Mouse (Mus musculus) kidney, embryonic 16.5 days (tissue): ENCODE results near the gene Zc3h4. TPM values are rescaled to one million over a fixed set of nuclear protein-coding genes. Genes with fewer than 3 reads are reported as not detected.

Experiments
- ATAC-seq: fragments of 200-750 bp; cut with Nextera tagmentation; 2 replicates; pipeline ENCODE4 v1.8.0; 2017; ENCODE audit warnings: moderate TSS enrichment; ENCODE audit not compliant: low FRiP score, low TSS enrichment
- H3K27ac ChIP-seq: fragments of 300-500 bp; sonication (generic); 2 replicates; pipeline ENCODE4 v1.5.1; 2014; ENCODE audit warnings: low read length
- H3K27me3 ChIP-seq: fragments of 300-500 bp; sonication (generic); 2 replicates; pipeline ENCODE4 v1.6.1; 2014; ENCODE audit warnings: low read length, control low read depth, mixed read lengths; ENCODE audit not compliant: insufficient read depth
- H3K36me3 ChIP-seq: fragments of 300-500 bp; sonication (generic); 2 replicates; pipeline ENCODE4 v1.6.1; 2014; ENCODE audit warnings: low read length, control low read depth, mixed read lengths; ENCODE audit not compliant: insufficient read depth
- H3K4me1 ChIP-seq: fragments of 300-500 bp; sonication (generic); 2 replicates; pipeline ENCODE4 v1.6.1; 2014; ENCODE audit warnings: low read length, control low read depth, mixed read lengths; ENCODE audit not compliant: insufficient read depth
- H3K4me2 ChIP-seq: fragments of 300-500 bp; sonication (generic); replicated peaks from 2 replicates; pipeline ENCODE4 v1.6.1; 2014; ENCODE audit warnings: low read depth, low read length
- H3K4me3 ChIP-seq: fragments of 300-500 bp; sonication (generic); 2 replicates; pipeline ENCODE4 v1.5.1; 2014; ENCODE audit warnings: mild to moderate bottlenecking, low read length
- H3K9ac ChIP-seq: fragments of 300-500 bp; sonication (generic); replicated peaks from 2 replicates; pipeline ENCODE4 v1.6.1; 2014; ENCODE audit warnings: low read length
- H3K9me3 ChIP-seq: fragments of 300-500 bp; sonication (generic); 2 replicates; pipeline ENCODE4 v1.6.1; 2016; ENCODE audit warnings: low read length, control low read depth
- WGBS: fragments of 180-500 bp; shearing (Covaris S2); extraction: QIAGEN DNeasy Blood & Tissue Kit; methylation state at CpG from one replicate; pipeline ENCODE4 v1.1.7; 2014; 5-methylcytosine and 5-hydroxymethylcytosine counted together
- polyA plus RNA-seq: library from polyadenylated mRNA; unstranded; fragments of >200 nt; fragmentation: Nextera tagmentation; extraction: Ambion mirVana; gene quantifications from 2 replicates; pipeline ENCODE4 v1.2.1, GENCODE M21; 2015

Gene Zc3h4
- polyA plus RNA-seq, 1 experiment from 2014 or later = 14.8 TPM

GRCm38 (mm10) chr7:16423731-16424130, 23.0 kb downstream of the Zc3h4 start:
- Histone ChIP-seq H3K4me2 (no peak overlapping the region), H3K36me3 (peaks cover 86% of the 10 kb centered on the region), H3K27me3 (no peaks in the 10 kb centered on the region), H3K27ac (no peak overlapping the region), H3K9me3 (no peaks in the 10 kb centered on the region), H3K4me3 (no peak overlapping the region), H3K4me1 (no peaks in the 10 kb centered on the region), H3K9ac (no peak overlapping the region)
- no peak for ATAC-seq
- WGBS = 89% methylated on average over 9 of the region's 9 CpGs

- Histone ChIP-seq H3K4me2 (no peak overlapping the region), H3K4me1 (no peaks in the 10 kb centered on the region), H3K4me3 (no peak overlapping the region), H3K9me3 (no peaks in the 10 kb centered on the region), H3K27ac (no peak overlapping the region), H3K36me3 (peaks cover 90% of the 10 kb centered on the region), H3K27me3 (no peaks in the 10 kb centered on the region), H3K9ac (no peak overlapping the region)
- WGBS = 83% methylated on average over 10 of the region's 10 CpGs
- ATAC-seq = no peak
Observed at GRCm38 (mm10) chr7:16425721-16426120, 25.0 kb downstream of the Zc3h4 start.

- WGBS = 63% methylated on average over 4 of the region's 4 CpGs
- Histone ChIP-seq H3K27ac (no peak overlapping the region), H3K9me3 (no peaks in the 10 kb centered on the region), H3K4me2 (no peak overlapping the region), H3K9ac (no peak overlapping the region), H3K4me1 (no peaks in the 10 kb centered on the region), H3K36me3 (peaks cover 88% of the 10 kb centered on the region), H3K4me3 (no peak overlapping the region), H3K27me3 (no peaks in the 10 kb centered on the region)
- ATAC-seq = peak; percentile 83
Observed at GRCm38 (mm10) chr7:16426129-16426729, 25.5 kb downstream of the Zc3h4 start.

- no peaks in the 10 kb centered on the region for H3K9me3 ChIP-seq
- no peak overlapping the region for H3K9ac ChIP-seq
- WGBS = 70% methylated on average over 3 of the region's 3 CpGs
- no peaks in the 10 kb centered on the region for H3K4me1 ChIP-seq
- no peak overlapping the region for H3K4me3 ChIP-seq
- H3K27ac ChIP-seq = no peak overlapping the region
- H3K36me3 ChIP-seq = peaks cover 74% of the 10 kb centered on the region
- no peak for ATAC-seq
- H3K27me3 ChIP-seq = no peaks in the 10 kb centered on the region
- H3K4me2 ChIP-seq = no peak overlapping the region
Observed at GRCm38 (mm10) chr7:16433352-16433971, 32.8 kb downstream of the Zc3h4 start.

- Histone ChIP-seq H3K27ac (no peak overlapping the region), H3K9ac (no peak overlapping the region), H3K9me3 (no peaks in the 10 kb centered on the region), H3K4me1 (no peaks in the 10 kb centered on the region), H3K4me2 (no peak overlapping the region), H3K36me3 (peaks cover 58% of the 10 kb centered on the region), H3K27me3 (no peaks in the 10 kb centered on the region), H3K4me3 (no peak overlapping the region)
- no peak for ATAC-seq
- WGBS = 80% methylated on average over 9 of the region's 9 CpGs
Observed at GRCm38 (mm10) chr7:16435088-16435487, 34.4 kb downstream of the Zc3h4 start.

GRCm38 (mm10) chr7:16441241-16441640, 40.5 kb downstream of the Zc3h4 start:
- no peak for ATAC-seq
- Histone ChIP-seq H3K27me3 (no peaks in the 10 kb centered on the region), H3K4me3 (no peak overlapping the region), H3K4me2 (no peak overlapping the region), H3K9ac (no peak overlapping the region), H3K4me1 (no peaks in the 10 kb centered on the region), H3K36me3 (peaks cover 3% of the 10 kb centered on the region; the same call in 1 of the 2 replicates), H3K27ac (no peak overlapping the region), H3K9me3 (no peaks in the 10 kb centered on the region)

GRCm38 (mm10) chr7:16451656-16452055, 50.9 kb downstream of the Zc3h4 start:
- no peak overlapping the region for H3K27ac ChIP-seq
- H3K4me3 ChIP-seq = no peak overlapping the region
- no peak for ATAC-seq
- 82% methylated on average over 6 of the region's 6 CpGs for WGBS
- no peaks in the 10 kb centered on the region for H3K9me3 ChIP-seq
- no peaks in the 10 kb centered on the region for H3K27me3 ChIP-seq
- no peak overlapping the region for H3K4me2 ChIP-seq
- no peak overlapping the region for H3K9ac ChIP-seq
- H3K36me3 ChIP-seq = peaks cover 12% of the 10 kb centered on the region; the same call in 1 of the 2 replicates
- H3K4me1 ChIP-seq = peaks cover 6% of the 10 kb centered on the region

- ATAC-seq = peak; percentile 100
- Histone ChIP-seq H3K4me3 (peak within 1 kb of the TSS; percentile 88), H3K9me3 (no peaks in the 10 kb centered on the region), H3K4me1 (peaks cover 6% of the 10 kb centered on the region), H3K27me3 (no peaks in the 10 kb centered on the region), H3K9ac (peak within 1 kb of the TSS; percentile 76), H3K27ac (no peak within 1 kb of the TSS; the same call in 1 of the 2 replicates), H3K36me3 (peaks cover 12% of the 10 kb centered on the region; the same call in 1 of the 2 replicates), H3K4me2 (peak within 1 kb of the TSS; percentile 90)
- 1% methylated on average over 30 of the region's 30 CpGs for WGBS
Observed at GRCm38 (mm10) chr7:16452587-16453073, 51.9 kb downstream of the Zc3h4 start, which contains the start of gene Tmem160. Tmem160 (plus strand) TSS chr7:16452779.

- H3K9ac ChIP-seq = peak overlapping the region; percentile 76
- WGBS = under 1% methylated on average over 23 of the region's 23 CpGs
- peak; percentile 60 for ATAC-seq
- H3K4me3 ChIP-seq = peak overlapping the region; percentile 88
- no peak overlapping the region; the same call in 1 of the 2 replicates for H3K27ac ChIP-seq
- no peaks in the 10 kb centered on the region for H3K9me3 ChIP-seq
- peaks cover 6% of the 10 kb centered on the region for H3K4me1 ChIP-seq
- H3K27me3 ChIP-seq = no peaks in the 10 kb centered on the region
- H3K36me3 ChIP-seq = peaks cover 12% of the 10 kb centered on the region; the same call in 1 of the 2 replicates
- peak overlapping the region; percentile 90 for H3K4me2 ChIP-seq
Observed at GRCm38 (mm10) chr7:16453118-16453711, 52.5 kb downstream of the Zc3h4 start.

- WGBS = 95% methylated on average over 14 of the region's 14 CpGs
- no peak overlapping the region for H3K9ac ChIP-seq
- peaks cover 12% of the 10 kb centered on the region; the same call in 1 of the 2 replicates for H3K36me3 ChIP-seq
- H3K4me3 ChIP-seq = no peak overlapping the region
- no peak overlapping the region for H3K27ac ChIP-seq
- no peaks in the 10 kb centered on the region for H3K27me3 ChIP-seq
- no peak for ATAC-seq
- no peaks in the 10 kb centered on the region for H3K9me3 ChIP-seq
- no peak overlapping the region for H3K4me2 ChIP-seq
- H3K4me1 ChIP-seq = peaks cover 6% of the 10 kb centered on the region
Observed at GRCm38 (mm10) chr7:16455016-16455415, 54.3 kb downstream of the Zc3h4 start.
